In genomic region chr17:13663386-13664166, GRCm38 (mm10) we compare ENCODE assay signal across 27 mouse cellular contexts.
DNase-seq lines count a peak whose midpoint lies in the region; ATAC-seq lines count a peak whose summit lies in the region.
"Had no signal": no experiment of that assay in that cellular context is flagged by ENCODE, and none has a peak within 500 bp of the region (broad histone marks: within the 10 kb centered on the region; RNA-seq: fewer than 3 reads in every experiment).

No protein-coding gene starts in this region.

- 65% methylated on average over 13 of the region's 13 CpGs for WGBS in hindbrain, embryonic 10.5 days
- 85% methylated on average over 13 of the region's 13 CpGs for WGBS in hindbrain, embryonic 13.5 days
- WGBS in embryonic facial prominence, embryonic 10.5 days, result 48% methylated on average over 13 of the region's 13 CpGs
- WGBS in limb, embryonic 10.5 days, result 48% methylated on average over 13 of the region's 13 CpGs

- H3K27me3 ChIP-seq in hindbrain, embryonic 10.5 days (ENCODE audit: insufficient read depth, poor library complexity, severe bottlenecking), result no peaks in the 10 kb centered on the region
- H3K27me3 ChIP-seq in hindbrain, embryonic 13.5 days, result no peaks in the 10 kb centered on the region
- peaks cover 30% of the 10 kb centered on the region for H3K27me3 ChIP-seq in embryonic facial prominence, embryonic 10.5 days (replicated peaks; ENCODE audit: low read depth, poor library complexity, severe bottlenecking)
- H3K27me3 ChIP-seq in limb, embryonic 10.5 days (ENCODE audit: low read depth, poor library complexity, severe bottlenecking), result 0 out of 2 replicates have a peak, but pooled peaks cover 7% of the 10 kb centered on the region
- H3K27me3 ChIP-seq: CH12.LX; embryonic facial prominence, embryonic 13.5 days; heart, embryonic 13.5 days; Patski had no signal

- H3K4me2 ChIP-seq in hindbrain, embryonic 13.5 days, result no peak overlapping the region
- H3K4me2 ChIP-seq: embryonic facial prominence, embryonic 13.5 days; heart, embryonic 13.5 days; hindbrain, embryonic 14.5 days had no signal

- no peak for ATAC-seq in hindbrain, embryonic 13.5 days (ENCODE audit: low FRiP score)
- ATAC-seq: forebrain, embryonic 14.5 days; forebrain, postnatal 0 days; hindbrain, postnatal 0 days; inflammation-experienced regulatory T-cells, adult 6 months; Patski had no signal

- H3K36me3 ChIP-seq in hindbrain, embryonic 10.5 days, result no peaks in the 10 kb centered on the region
- no peaks in the 10 kb centered on the region for H3K36me3 ChIP-seq in hindbrain, embryonic 13.5 days
- H3K36me3 ChIP-seq in embryonic facial prominence, embryonic 10.5 days (replicated peaks), result no peaks in the 10 kb centered on the region
- no peaks in the 10 kb centered on the region for H3K36me3 ChIP-seq in limb, embryonic 10.5 days
- H3K36me3 ChIP-seq: embryonic facial prominence, embryonic 13.5 days; G1E; heart, embryonic 13.5 days had no signal

- H3K4me3 ChIP-seq in hindbrain, embryonic 10.5 days, result no peak overlapping the region
- no peak overlapping the region for H3K4me3 ChIP-seq in hindbrain, embryonic 13.5 days
- no peak overlapping the region for H3K4me3 ChIP-seq in embryonic facial prominence, embryonic 10.5 days
- H3K4me3 ChIP-seq in limb, embryonic 10.5 days, result no peak overlapping the region
- H3K4me3 ChIP-seq: embryonic facial prominence, embryonic 13.5 days; erythroblast, embryonic 14.5 days; heart, embryonic 13.5 days had no signal

- no peaks in the 10 kb centered on the region for H3K9me3 ChIP-seq in hindbrain, embryonic 10.5 days
- H3K9me3 ChIP-seq in hindbrain, embryonic 13.5 days, result no peaks in the 10 kb centered on the region
- no peaks in the 10 kb centered on the region for H3K9me3 ChIP-seq in embryonic facial prominence, embryonic 10.5 days
- no peaks in the 10 kb centered on the region for H3K9me3 ChIP-seq in limb, embryonic 10.5 days (replicated peaks)
- H3K9me3 ChIP-seq: embryonic facial prominence, embryonic 13.5 days; heart, embryonic 13.5 days had no signal

- intact Hi-C loops in heart, postnatal 25 days (cut with DNase I), result no loop called here

- no peak for DNase-seq in hindbrain, embryonic 10.5 days (ENCODE audit: low spot score)
- DNase-seq in kidney, adult 9 months, result peak; percentile 72
- no peak for DNase-seq in kidney, adult 18-20 months
- peak; percentile 44 for DNase-seq in embryonic facial prominence, embryonic 10.5 days (ENCODE audit: low spot score)
- DNase-seq in limb, embryonic 10.5 days (ENCODE audit: low spot score), result no peak
- DNase-seq in heart, postnatal 25 days (ENCODE audit: low spot score), result no peak
- DNase-seq: adrenal gland, postnatal 10 days; adrenal gland, postnatal 36 days; B cell, adult 2 months; cerebellum, adult 18-20 months; cerebellum, adult 9-10 months; cerebellum, postnatal 14 days; forebrain, postnatal 0 days; gastrocnemius, postnatal 25 days; heart, adult 18-20 months; heart, postnatal 14 days had no signal

- H3K4me1 ChIP-seq in hindbrain, embryonic 10.5 days (replicated peaks), result peaks cover 66% of the 10 kb centered on the region
- H3K4me1 ChIP-seq in hindbrain, embryonic 13.5 days (replicated peaks), result peaks cover 45% of the 10 kb centered on the region
- peaks cover 49% of the 10 kb centered on the region for H3K4me1 ChIP-seq in embryonic facial prominence, embryonic 10.5 days
- H3K4me1 ChIP-seq in limb, embryonic 10.5 days, result peaks cover 54% of the 10 kb centered on the region

- peak overlapping the region; percentile 50 for H3K27ac ChIP-seq in hindbrain, embryonic 10.5 days
- H3K27ac ChIP-seq in hindbrain, embryonic 13.5 days, result no peak overlapping the region
- 0 out of 2 replicates have a peak overlapping the region, but pooled peaks have one; percentile 44 for H3K27ac ChIP-seq in embryonic facial prominence, embryonic 10.5 days (replicated peaks)
- peak overlapping the region; percentile 36 for H3K27ac ChIP-seq in limb, embryonic 10.5 days
- H3K27ac ChIP-seq: embryonic facial prominence, embryonic 13.5 days; heart, embryonic 13.5 days; hindbrain, embryonic 14.5 days; hindbrain, postnatal 0 days had no signal

- H3K9ac ChIP-seq in hindbrain, embryonic 13.5 days, result no peak overlapping the region
- H3K9ac ChIP-seq: embryonic facial prominence, embryonic 13.5 days; forebrain, postnatal 0 days; heart, embryonic 13.5 days; hindbrain, embryonic 14.5 days had no signal

Comparison
In these comparisons a context has a peak if more than half of its experiments do, and no peak if none do; other contexts are left out.
1. DNase-seq: peak in kidney, adult 9 months (single experiment) and embryonic facial prominence, embryonic 10.5 days (single experiment); none in hindbrain, embryonic 10.5 days (single experiment), kidney, adult 18-20 months (single experiment), limb, embryonic 10.5 days (single experiment) and heart, postnatal 25 days (single experiment).